Mouse (Mus musculus) yolk sac, embryonic 10.5 days (tissue): Measurements from ENCODE around the gene Ccl24.
"Not testable (repeated sequence)": the region's sequence is repeated elsewhere in the genome, so short reads cannot be mapped to it uniquely, and the experiment has no call there.

Experiments used
- DNase-seq: peaks from one replicate; pipeline ENCODE4 v3.0.0-alpha.2; 2017; ENCODE audit warnings: low spot score

Gene Ccl24

DNA sequence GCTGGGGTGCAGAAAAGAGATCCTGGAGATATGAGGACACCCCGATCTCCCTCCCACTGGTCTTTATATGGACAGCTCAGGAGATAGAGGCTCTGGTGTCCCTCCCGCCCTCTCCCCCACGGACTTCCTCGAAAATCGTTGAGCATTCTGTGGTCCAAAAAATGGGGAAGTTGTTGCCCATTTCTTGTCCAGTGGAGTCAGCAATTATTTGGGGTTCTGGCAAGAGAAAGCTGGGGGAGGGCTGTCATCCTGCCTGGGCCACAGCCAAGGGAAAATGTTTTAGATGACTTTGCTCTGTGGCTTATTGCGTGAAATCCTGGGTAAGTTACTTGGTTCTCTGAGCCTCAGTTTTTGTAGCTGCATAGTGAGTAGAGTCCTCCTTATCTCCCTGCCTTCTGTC, at the start of gene Ccl24:
TSS of gene Ccl24 (minus strand) at position 44 of the 400 bp plus-strand sequence.
- DNase-seq = no peak

DNA sequence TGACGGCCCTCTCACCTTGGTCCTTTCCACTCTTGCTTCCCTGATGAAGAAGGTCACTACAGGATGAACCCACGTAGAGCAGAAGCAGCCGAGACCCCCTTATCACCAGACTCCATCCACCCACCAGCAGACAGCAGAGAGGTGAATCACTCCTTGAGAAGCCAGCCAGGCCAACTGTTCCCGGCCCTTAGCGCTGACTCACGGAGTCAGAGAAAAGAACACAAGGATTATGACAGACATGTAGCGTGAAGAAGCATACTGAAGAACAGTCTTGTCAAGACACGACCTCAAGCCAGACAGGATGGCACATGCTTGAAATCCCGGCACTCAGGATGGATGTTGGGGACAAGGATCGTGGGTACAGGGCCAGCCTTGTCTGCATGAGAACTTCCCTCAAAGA, 48.9 kb upstream of the Ccl24 start:
- no peak for DNase-seq

DNA sequence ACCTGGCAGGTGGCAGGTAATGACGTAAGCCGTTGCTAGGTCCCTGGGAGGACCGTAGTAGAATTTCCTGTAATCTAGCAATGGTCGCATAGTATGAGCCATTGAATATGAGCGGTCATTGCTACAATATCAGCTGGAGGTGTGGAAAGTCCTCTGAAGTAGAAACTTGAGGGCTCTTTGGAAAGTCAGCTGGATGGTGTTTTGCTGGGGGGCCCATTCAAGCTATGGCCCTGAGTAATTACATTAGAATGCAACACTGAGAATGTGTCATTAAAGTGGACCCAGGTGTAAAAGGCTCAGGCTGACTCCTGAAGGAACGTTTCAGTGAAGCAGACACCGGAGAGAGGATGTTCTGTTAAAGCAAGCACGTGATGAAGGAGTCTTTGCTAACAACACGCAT, 47.7 kb upstream of the Ccl24 start:
- DNase-seq = no peak

DNA sequence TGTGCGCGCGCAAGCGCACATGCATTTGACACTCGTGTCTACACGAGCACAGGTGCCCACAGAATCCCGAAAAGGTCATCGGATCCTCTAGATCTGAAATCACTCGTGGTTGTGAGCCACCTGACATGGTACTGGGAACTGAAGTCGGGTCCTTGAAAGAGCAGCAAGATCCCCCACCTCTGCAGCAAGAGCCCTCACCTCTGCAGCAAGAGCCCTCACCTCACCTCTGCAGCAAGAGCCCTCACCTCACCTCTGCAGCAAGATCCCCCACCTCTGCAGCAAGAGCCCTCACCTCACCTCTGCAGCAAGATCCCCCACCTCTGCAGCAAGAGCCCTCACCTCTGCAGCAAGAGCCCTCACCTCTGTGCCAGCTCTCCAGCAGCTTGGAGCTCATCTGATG, 46.9 kb upstream of the Ccl24 start:
- DNase-seq = not testable (repeated sequence)

DNA sequence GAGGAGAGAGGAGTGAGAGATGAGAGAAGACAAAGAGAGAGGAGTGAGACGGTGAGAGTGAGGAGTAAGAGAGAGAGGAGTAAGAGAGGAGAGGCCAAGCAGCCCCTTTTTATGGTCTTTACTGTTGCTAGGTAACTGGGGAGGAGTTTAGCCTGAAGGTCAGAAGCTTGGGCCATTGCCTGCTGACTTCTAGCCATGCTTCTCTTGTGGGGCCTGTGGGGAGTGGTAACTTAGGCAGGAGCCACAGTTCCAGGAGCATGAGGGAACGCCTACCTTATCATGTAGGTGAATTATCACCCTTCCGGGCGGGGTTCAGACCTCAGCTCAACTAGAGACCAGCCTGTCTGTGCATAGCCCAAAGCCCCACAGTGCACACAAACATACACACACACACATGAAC, 36.9 kb upstream of the Ccl24 start:
- no peak for DNase-seq

DNA sequence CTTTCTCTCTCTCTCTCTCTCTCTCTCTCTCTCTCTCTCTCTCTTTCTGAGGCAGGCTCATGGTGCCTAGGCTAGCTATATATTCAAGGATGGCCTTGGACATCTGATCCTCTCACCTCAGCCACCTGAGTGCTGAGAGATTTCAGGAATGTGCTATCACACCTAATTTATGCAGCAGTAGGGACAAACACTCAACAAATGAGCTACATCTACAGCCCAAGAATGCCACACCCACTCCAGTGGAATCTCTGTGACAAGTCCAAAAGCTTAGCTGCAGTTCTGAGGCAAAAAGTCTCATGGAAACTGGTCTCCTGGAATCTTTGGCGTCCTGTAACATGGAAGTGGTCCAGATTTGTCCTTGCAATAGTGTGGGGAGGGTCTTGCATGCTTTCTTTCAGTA, 34.7 kb upstream of the Ccl24 start:
- DNase-seq = no peak

DNA sequence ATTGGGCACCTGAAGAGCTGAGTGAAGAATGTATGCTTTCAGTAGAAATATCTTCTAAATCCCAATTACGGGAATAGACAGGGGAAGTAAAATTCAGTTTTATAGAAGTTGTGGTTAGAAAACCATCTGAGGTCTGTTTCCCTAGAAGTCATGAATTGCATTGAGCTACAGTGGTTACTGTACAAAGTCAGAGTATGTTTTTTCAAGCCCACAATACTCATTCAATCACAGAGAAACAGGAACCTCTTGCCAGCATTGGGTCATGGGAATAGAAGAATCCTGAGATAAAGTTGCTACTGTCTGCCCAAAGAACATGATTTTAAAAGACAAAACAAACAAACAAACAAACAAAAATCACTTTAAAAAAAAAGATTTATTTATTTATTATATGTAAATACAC, 33.9 kb upstream of the Ccl24 start:
- DNase-seq = not testable (repeated sequence)

DNA sequence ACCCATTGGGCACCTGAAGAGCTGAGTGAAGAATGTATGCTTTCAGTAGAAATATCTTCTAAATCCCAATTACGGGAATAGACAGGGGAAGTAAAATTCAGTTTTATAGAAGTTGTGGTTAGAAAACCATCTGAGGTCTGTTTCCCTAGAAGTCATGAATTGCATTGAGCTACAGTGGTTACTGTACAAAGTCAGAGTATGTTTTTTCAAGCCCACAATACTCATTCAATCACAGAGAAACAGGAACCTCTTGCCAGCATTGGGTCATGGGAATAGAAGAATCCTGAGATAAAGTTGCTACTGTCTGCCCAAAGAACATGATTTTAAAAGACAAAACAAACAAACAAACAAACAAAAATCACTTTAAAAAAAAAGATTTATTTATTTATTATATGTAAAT, 31.8 kb upstream of the Ccl24 start:
- not testable (repeated sequence) for DNase-seq

DNA sequence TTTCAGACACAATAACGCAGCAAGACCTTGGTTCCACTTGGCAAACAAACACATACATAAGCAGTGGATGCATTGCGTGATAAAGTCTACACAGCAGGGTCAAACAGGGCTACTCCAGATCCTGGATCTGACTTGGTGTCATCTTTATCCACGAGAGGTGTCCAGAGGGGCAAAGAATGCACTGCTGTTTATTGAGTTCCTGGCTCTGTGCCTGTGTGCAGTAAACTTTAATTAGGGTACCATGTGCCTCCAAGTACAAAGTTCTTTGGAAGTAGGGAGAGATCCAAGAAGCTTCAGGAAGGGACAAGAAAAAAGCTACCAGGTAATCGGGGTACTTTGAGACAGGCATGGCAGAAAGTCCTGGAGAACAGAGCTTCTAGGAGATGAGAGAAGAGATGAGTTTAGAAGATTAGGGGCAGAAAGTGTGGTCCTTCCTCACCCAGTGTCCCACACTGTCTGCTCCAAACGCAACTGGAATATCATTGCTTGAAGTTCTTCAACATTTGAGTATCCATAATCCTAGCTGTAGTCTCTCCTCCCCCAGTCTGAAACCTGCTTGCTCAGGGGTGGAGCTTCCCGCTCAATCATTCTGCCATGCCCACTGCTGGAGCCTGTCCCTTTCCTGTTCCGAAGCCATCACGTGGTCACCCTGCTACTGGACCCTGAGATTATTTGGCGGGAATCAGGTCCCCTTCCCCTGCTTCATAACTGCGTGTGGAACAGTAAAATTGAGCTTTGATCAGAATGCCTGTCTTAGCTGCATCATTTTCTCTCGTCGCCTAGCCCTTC, 17.3 kb upstream of the Ccl24 start:
- DNase-seq = no peak

DNA sequence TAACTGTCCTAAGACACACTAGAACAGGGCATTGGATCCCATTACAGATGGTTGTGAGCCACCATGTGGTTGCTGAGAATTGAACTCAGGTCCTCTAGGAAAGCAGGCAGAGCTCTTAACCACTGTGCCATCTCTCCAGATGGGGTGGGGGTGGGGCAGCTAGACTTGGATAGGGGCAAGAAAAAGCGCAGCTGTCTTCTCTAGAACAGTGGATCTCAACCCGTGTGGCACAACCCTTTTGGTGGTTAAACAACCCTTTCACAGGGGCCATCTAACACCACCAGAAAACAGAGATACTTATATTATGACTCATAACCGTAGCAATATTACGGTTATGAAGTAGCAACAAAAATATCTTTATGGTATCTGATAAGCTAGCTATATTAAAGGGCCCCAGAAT, 14.9 kb upstream of the Ccl24 start:
- DNase-seq = no peak

DNA sequence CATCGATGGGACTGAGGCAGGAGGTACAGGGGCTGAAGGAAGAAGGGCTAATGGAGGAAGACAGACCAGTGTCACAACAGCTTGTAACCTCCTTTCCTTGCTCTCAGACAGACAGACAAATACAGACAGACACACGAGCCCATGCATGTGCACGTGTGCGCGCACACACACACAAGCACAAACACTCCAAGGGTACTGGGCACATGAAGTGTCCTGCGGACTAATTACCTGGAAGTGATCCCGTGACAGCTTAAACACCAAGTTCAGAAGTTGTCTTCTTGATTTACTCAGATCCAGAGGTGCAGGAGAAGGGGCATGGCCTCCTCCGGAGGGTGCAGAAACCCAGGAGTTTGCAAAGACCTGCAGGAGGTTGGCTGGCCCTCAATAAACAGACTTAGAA, 12.8 kb upstream of the Ccl24 start:
- DNase-seq = no peak

DNA sequence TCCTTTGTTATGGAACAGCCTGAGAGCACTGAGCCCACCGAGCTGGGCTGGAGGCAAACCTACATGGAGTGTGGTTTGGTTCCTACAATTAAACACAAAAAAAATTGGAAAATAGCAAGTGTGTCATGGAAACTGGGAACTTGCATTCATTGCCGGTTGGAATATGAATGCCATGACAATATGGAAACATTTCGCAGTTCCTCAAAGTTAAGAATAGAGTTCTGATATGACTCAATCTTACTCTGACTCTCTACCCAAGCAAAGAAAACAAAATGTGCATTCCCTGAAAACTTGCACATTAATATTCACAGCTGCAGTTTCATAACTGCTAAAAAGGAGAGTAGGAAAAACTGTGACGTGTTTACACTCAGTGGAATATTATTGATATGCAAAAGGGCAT, 9.5 kb upstream of the Ccl24 start:
- DNase-seq = no peak

DNA sequence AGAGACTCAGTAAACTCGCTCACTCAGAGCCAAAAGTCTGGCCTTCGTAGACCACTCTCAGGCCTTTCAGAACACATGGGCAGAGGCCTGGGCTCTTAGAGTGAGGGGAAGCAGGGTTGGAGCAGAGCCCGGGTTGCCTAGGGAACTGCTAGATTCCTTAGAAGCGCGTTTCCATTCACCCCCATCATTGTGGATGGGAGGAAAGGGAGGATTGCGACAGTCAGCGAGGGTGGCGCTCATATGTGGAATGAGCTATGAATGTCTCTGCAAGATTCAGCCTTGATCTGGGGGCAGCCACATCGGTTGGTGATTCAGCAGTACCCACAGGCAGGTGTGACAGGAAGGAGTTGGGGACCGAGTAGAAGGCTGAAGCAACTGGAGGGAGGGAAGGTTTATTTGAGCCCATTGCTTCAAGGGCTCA, 6.5 kb upstream of the Ccl24 start:
- DNase-seq = no peak

DNA sequence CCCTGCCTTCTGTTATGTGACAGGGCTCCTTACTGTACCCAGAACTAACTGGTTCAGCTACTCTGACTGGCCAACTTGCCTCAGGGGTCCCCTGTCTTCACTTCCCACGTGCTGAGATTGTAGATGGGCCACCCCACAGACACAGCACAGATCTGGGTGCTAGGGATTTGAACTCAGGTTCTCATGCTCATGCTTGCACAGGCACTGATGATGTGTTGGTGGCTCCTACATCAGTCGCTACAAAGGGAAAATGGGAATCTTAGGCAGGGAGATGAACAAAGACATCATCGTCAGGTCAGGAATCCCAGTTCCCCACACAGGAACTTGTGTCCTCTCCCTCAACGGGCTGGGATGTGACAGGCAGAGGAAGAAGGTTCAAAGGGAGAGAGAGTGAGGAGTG, 3.2 kb upstream of the Ccl24 start:
- no peak for DNase-seq

DNA sequence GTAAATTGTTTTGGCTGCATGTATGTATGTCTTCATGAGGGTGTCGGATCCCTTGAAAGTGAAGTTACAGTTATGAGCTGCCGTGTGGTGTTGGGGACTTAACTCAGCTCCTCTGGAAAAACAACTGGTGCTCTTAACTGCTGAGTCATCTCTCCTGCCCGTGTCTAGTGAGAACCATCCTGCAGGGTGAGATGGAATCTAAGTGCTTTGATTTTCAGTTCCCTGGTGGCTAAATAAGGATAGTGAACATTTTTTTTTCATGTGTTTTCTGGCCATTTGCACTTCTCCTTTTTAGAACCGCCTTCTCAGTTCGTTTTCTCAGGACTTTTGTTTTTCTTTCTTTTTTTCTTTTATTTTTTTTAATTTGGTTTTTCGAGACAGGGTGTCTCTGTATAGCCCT, 4.2 kb downstream of the Ccl24 start:
- no peak for DNase-seq

DNA sequence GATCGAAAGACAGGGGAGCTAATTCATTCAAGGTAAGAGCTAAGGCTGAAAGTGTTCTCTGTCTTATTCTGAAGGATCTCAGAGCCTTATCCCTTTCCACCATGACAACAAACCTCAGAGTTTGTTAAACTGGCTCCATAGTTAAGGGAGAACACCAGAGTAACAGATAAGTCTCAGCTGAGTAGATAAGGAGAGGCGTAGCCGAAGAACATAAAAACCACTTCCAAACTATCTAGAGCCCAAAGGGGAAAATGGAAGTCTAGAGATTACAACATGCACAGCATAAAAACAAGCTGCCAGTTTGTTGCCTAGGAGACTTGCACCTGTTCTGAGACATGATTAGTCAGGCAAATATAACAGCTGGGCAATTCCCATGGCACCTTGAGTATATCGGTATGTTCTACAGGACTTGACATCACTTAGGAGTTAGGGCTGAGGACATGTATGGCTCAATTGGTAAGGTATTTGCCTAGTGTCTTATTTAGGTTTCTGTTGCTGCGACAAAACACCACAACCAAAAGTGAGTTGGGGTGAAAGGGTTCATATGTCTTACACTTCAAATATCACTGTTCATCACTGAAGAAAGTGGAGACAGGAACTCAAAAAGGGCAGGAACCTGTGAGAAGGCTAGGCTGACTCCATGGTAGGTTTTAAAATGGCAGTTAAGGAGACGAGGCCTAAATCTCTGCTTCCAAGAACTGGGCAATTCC, 5.1 kb downstream of the Ccl24 start:
- no peak for DNase-seq

DNA sequence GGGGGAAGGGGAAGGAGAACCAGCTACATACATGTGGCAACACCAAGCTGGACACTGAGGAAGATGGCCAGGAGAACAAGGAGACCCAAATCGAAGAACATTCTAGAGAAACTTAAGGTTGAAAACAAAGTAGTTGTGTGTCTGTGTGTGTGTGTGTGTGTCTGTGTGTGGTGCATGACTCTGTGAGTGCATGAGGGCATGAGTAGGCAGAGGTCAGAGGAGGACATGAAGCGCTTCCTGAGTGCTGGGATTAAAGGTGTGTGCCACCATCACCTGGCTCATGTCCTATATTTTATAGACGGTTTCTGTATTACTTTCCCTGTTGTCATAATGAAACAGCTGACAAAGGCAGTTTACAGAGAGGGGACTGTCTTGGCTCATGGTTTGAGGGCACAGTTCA, 9.4 kb downstream of the Ccl24 start, which contains the start of gene Ccl26:
TSS of gene Ccl26 (minus strand) at position 101 of the 400 bp plus-strand sequence.
- no peak for DNase-seq

DNA sequence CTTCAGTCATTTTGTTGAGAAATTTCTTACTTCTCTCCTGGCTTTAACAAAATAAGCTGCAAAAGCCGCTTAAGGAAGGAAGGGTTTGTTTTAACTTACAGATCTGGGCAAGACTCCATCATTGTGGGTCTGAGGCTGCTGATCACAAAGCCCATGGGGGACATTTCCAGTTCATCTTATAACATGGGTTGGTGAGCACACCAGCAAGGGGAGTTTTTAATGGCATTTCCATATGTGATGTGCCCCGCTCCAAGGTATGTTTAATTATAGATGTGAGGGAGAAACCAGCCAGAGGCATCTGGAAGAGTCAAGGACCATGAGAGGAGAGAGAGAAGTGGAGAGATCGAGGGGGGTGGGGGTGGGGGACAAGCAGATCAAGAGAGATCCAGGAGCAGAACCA, 15.2 kb downstream of the Ccl24 start:
- DNase-seq = no peak

DNA sequence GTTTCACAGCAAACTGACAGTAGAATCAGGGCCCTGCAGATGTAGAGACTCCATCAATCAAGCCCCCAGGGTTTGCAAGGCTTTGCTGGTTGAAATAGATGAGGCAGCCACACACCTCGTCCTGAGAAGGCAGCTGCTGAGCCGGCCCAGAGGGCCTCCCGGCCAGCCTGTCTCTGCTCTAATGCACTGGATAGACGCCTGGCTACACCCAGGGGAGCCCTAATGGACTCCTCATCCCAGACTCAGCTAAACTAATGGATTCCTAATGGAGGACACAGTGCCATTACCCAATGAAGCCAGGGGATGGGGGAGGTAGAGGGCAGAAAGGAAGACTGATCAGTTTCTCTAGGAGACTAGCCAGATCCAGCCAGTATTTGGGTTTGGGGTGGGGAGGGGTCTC, 15.8 kb downstream of the Ccl24 start:
- no peak for DNase-seq

DNA sequence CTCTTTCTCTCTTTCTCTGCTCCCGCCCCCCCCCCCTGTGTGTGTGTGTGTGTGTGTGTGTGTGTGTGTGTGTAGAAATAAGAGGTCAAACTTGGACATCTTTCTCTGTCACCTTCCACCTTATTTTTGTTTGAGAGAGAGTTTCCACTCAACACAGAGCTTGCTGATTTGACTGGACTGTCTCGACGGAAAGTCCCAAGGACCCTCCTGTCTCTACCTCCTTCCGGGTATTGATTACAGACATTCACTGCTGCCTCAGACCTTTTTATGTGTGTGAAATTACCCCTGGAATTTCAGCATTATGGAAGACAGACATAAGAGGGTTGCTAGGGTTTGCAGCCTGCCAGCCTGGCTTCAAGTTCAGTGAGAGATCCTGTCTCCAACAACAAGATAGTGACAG, 16.6 kb downstream of the Ccl24 start:
- no peak for DNase-seq

DNA sequence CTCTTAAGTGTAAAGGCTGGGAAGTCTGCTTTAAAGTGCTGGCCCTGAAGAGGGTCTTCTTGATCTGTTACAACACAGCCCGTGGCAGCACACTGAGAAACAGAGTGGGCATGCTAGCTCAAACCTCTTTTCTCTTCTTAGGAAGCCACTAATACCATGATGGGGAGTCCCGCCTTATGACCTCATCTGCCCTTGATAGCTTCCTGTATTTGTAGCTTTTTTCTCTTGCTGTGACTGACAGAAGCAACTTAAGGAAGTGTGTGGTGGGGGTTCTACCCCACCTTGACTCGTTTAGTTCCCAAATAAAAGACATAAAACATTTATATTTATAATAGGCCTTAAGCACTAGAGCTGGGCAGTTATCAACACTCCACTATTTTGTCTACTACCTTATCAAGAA, 21.3 kb downstream of the Ccl24 start:
- no peak for DNase-seq

DNA sequence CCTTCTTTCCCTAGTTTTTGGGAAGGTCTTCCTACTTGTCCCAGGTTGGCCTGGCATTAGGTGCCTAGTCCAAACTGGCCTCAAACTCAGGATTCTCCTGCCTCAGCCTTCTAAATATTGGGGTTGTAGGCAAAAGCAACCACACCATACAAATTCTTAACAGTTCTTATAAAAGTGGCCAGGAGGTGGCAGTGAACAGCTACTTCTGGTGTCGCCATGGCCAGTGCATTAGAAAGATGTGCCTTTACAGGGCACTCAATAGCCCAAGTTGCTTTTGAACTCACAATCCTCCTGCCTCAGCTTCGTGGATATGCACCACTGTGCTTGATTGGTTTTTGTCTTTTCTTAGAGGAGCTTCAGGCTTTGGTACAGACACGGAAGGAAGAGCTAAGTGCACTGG, 21.9 kb downstream of the Ccl24 start:
- no peak for DNase-seq

DNA sequence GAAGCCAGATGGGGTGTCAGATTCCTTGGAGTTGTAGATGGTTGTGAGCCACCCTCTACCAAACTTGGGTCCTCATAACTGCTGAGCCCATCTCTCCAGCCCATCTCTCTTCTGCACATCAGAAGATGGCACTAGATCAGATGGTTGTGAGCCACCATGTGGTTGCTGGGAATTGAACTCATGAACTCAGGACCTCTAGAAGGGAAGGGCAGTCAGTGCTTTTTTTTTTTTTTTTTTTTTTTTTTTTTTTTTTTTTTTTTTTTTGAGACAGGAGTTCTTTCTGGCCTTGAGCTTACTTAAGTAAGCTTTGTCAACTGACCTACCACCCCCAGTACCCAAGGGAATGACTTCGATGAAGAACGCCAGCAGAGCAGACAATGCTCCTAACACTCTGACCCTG, 24.9 kb downstream of the Ccl24 start:
- DNase-seq = no peak
